Mouse (Mus musculus): ENCODE data around the gene Mybphl.

GRCm38 (mm10) chr3:108321671-108322070 is 43.0 kb upstream of the Mybphl start:
- no peak for TF ChIP-seq CTCF (IDR thresholded peaks at IDR 0.05; ENCODE audit: insufficient read depth, low read length)
- no peak for TF ChIP-seq POLR2A (IDR thresholded peaks at IDR 0.05; ENCODE audit: borderline replicate concordance, extremely low read depth, low read depth, low read length)
